Mouse (Mus musculus): ENCODE measurements around the gene Egfl7. TPM values are rescaled to one million over a fixed set of nuclear protein-coding genes. Genes with fewer than 3 reads are reported as not detected.

Egfl7 gene
- polyA plus RNA-seq, 1 experiment from 2014 or later: 341 TPM

MicroRNA genes within 50 kb of the gene (microRNA counts, 519-probe panel; counts per million panel counts)
- microRNA mmu-miR-126-3p (4,031 counts per million, percentile 96 among the panel's probes with 10 or more counts), microRNA mmu-miR-126-5p (3,415 counts per million, percentile 90 among the panel's probes with 10 or more counts)

Small RNA genes lying within 50 kb of the gene (microRNA-seq; reads per million reads assigned to microRNA genes)
- gene Mir126a (6.1 reads per million, percentile 23 among the genes with 10 or more reads in this experiment), gene Mir126b (not detected)

Other genes starting within 250 kb of the Egfl7 start
- 25.5 and 27.3 TPM in 2 replicates for gene Dnlz, start 227.9 kb upstream of the Egfl7 start, polyA plus RNA-seq (2015; fragmentation: Nextera tagmentation; extraction: Ambion mirVana)
- gene Card9, start 219.1 kb upstream of the Egfl7 start, polyA plus RNA-seq (2015; fragmentation: Nextera tagmentation; extraction: Ambion mirVana): 1.7 and 3.0 TPM in 2 replicates
- gene Snapc4, start 199.4 kb upstream of the Egfl7 start, polyA plus RNA-seq (2015; fragmentation: Nextera tagmentation; extraction: Ambion mirVana): 23.1 and 30.0 TPM in 2 replicates
- 107 and 117 TPM in 2 replicates for gene Entr1, start 190.7 kb upstream of the Egfl7 start, polyA plus RNA-seq (2015; fragmentation: Nextera tagmentation; extraction: Ambion mirVana)
- 95.2 and 99.7 TPM in 2 replicates for gene Pmpca, start 190.7 kb upstream of the Egfl7 start, polyA plus RNA-seq (2015; fragmentation: Nextera tagmentation; extraction: Ambion mirVana)
- gene Inpp5e, start 170.8 kb upstream of the Egfl7 start, polyA plus RNA-seq (2015; fragmentation: Nextera tagmentation; extraction: Ambion mirVana): 17.3 and 20.3 TPM in 2 replicates
- 18.2 and 21.3 TPM in 2 replicates for gene Sec16a, start 134.8 kb upstream of the Egfl7 start, polyA plus RNA-seq (2015; fragmentation: Nextera tagmentation; extraction: Ambion mirVana)
- gene Notch1, start 63.4 kb upstream of the Egfl7 start, polyA plus RNA-seq (2015; fragmentation: Nextera tagmentation; extraction: Ambion mirVana): 22.1 and 23.9 TPM in 2 replicates
- gene Gm20532, start 6.6 kb downstream of the Egfl7 start, polyA plus RNA-seq (2015; fragmentation: Nextera tagmentation; extraction: Ambion mirVana): not detected in 2 replicates
- gene Agpat2, start 24.4 kb downstream of the Egfl7 start, polyA plus RNA-seq (2015; fragmentation: Nextera tagmentation; extraction: Ambion mirVana): 39.1 and 41.1 TPM in 2 replicates
- 21.8 and 23.5 TPM in 2 replicates for gene Fam69b, start 48.4 kb downstream of the Egfl7 start, polyA plus RNA-seq (2015; fragmentation: Nextera tagmentation; extraction: Ambion mirVana)
- not detected in 2 replicates for gene Lcn4, start 91.3 kb downstream of the Egfl7 start, polyA plus RNA-seq (2015; fragmentation: Nextera tagmentation; extraction: Ambion mirVana)

All from lung, embryonic 15.5 days (tissue).